Mouse (Mus musculus) stomach, embryonic 15.5 days (tissue): Measurements from ENCODE around the gene Ptgds. TPM values are rescaled to one million over a fixed set of nuclear protein-coding genes. Genes with fewer than 3 reads are reported as not detected.

Experiments used
- ATAC-seq: fragments of 200-750 bp; cut with Nextera tagmentation; 2 replicates; pipeline ENCODE4 v1.8.0; 2017; ENCODE audit warnings: low read depth, moderate number of reproducible peaks, moderate TSS enrichment; ENCODE audit not compliant: insufficient read depth, low FRiP score
- H3K27ac ChIP-seq: fragments of 300-500 bp; sonication (generic); 2 replicates; pipeline ENCODE4 v1.5.1; 2015; ENCODE audit warnings: mild to moderate bottlenecking, inconsistent platforms
- H3K27me3 ChIP-seq: fragments of 300-500 bp; sonication (generic); replicated peaks from 2 replicates; pipeline ENCODE4 v1.6.1; 2015; ENCODE audit warnings: inconsistent platforms
- H3K36me3 ChIP-seq: fragments of 300-500 bp; sonication (generic); 2 replicates; pipeline ENCODE4 v1.6.1; 2015; ENCODE audit warnings: inconsistent platforms
- H3K4me1 ChIP-seq: fragments of 300-500 bp; sonication (generic); 2 replicates; pipeline ENCODE4 v1.6.1; 2015; ENCODE audit warnings: inconsistent platforms
- H3K4me2 ChIP-seq: fragments of 300-500 bp; sonication (generic); 2 replicates; pipeline ENCODE4 v1.6.1; 2015; ENCODE audit warnings: mild to moderate bottlenecking, inconsistent platforms
- H3K4me3 ChIP-seq: fragments of 300-500 bp; sonication (generic); replicated peaks from 2 replicates; pipeline ENCODE4 v1.5.1; 2015; ENCODE audit warnings: inconsistent platforms
- H3K9ac ChIP-seq: fragments of 300-500 bp; sonication (generic); 2 replicates; pipeline ENCODE4 v1.6.1; 2015; ENCODE audit warnings: inconsistent platforms
- H3K9me3 ChIP-seq: fragments of 300-500 bp; sonication (generic); 2 replicates; pipeline ENCODE4 v1.6.1; 2016; ENCODE audit warnings: inconsistent platforms
- WGBS: fragments of 180-500 bp; shearing (Covaris S2); methylation state at CpG from one replicate; pipeline ENCODE4 v1.1.7; 2015; 5-methylcytosine and 5-hydroxymethylcytosine counted together
- polyA plus RNA-seq: library from polyadenylated mRNA; unstranded; fragments of >200 nt; fragmentation: Nextera tagmentation; extraction: Ambion mirVana; gene quantifications from 2 replicates; pipeline ENCODE4 v1.2.1, GENCODE M21; 2015

Ptgds gene
- polyA plus RNA-seq, 1 experiment from 2014 or later: 7.5 TPM

GRCm38 (mm10) chr2:25498622-25499478 lies 29.0 kb upstream of the Ptgds start:
- no peak overlapping the region for H3K4me3 ChIP-seq
- no peak for ATAC-seq
- no peak overlapping the region for H3K4me2 ChIP-seq
- WGBS: 69% methylated on average over 15 of the region's 15 CpGs
- H3K27me3 ChIP-seq: no peaks in the 10 kb centered on the region
- no peaks in the 10 kb centered on the region for H3K9me3 ChIP-seq
- H3K27ac ChIP-seq: no peak overlapping the region
- H3K4me1 ChIP-seq: peaks cover 22% of the 10 kb centered on the region
- no peak overlapping the region for H3K9ac ChIP-seq
- H3K36me3 ChIP-seq: peaks cover 5% of the 10 kb centered on the region; the same call in 1 of the 2 replicates

GRCm38 (mm10) chr2:25497846-25498575 lies 28.2 kb upstream of the Ptgds start:
- H3K27me3 ChIP-seq: no peaks in the 10 kb centered on the region
- ATAC-seq: no peak
- H3K27ac ChIP-seq: no peak overlapping the region
- H3K4me2 ChIP-seq: no peak overlapping the region
- H3K4me1 ChIP-seq: peaks cover 21% of the 10 kb centered on the region
- no peaks in the 10 kb centered on the region for H3K9me3 ChIP-seq
- no peak overlapping the region for H3K4me3 ChIP-seq
- 57% methylated on average over 6 of the region's 6 CpGs for WGBS
- H3K9ac ChIP-seq: no peak overlapping the region
- 0 out of 2 replicates have a peak, but pooled peaks cover 4% of the 10 kb centered on the region for H3K36me3 ChIP-seq

GRCm38 (mm10) chr2:25496462-25496861 lies 26.6 kb upstream of the Ptgds start:
- Histone ChIP-seq H3K27ac (no peak overlapping the region), H3K27me3 (no peaks in the 10 kb centered on the region), H3K36me3 (no peaks in the 10 kb centered on the region), H3K4me3 (no peak overlapping the region), H3K9me3 (no peaks in the 10 kb centered on the region), H3K4me1 (peaks cover 7% of the 10 kb centered on the region), H3K4me2 (no peak overlapping the region), H3K9ac (no peak overlapping the region)
- WGBS: 47% methylated on average over 4 of the region's 4 CpGs
- ATAC-seq: no peak

DNA sequence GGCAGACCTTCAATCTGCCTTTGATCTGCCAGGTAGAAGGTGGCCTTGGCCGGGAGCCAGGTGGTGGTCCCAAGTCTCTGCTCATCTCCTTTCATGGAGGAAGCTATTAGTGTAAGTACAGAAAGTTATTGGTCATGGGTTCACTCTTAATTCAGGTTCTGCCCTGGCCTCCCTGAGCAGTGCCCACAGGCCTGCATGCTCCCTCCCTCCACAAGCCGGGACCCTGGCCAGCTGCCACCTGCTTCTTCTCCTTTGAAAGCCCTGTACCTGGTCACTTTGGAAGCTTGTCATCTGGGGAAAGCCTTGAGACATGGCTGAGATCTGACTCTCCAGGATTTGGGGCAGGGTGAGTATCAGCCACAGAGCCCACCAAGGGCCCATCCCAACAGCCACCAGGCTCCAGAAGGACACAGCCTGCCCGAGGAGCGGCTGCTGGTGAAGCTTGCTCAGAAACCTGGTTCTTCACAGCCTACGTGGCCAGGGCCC lies 23.7 kb upstream of the Ptgds start, which contains the start of gene Lcn12:
Gene Lcn12 (minus strand): TSS at position 436 of the 486 bp plus-strand sequence.
- ATAC-seq: no peak
- Histone ChIP-seq H3K4me2 (no peak within 1 kb of the TSS), H3K27me3 (no peaks in the 10 kb centered on the region), H3K9me3 (no peaks in the 10 kb centered on the region), H3K9ac (no peak within 1 kb of the TSS), H3K27ac (no peak within 1 kb of the TSS), H3K36me3 (no peaks in the 10 kb centered on the region), H3K4me3 (no peak within 1 kb of the TSS), H3K4me1 (no peaks in the 10 kb centered on the region)
- WGBS: 81% methylated on average over 5 of the region's 5 CpGs

DNA sequence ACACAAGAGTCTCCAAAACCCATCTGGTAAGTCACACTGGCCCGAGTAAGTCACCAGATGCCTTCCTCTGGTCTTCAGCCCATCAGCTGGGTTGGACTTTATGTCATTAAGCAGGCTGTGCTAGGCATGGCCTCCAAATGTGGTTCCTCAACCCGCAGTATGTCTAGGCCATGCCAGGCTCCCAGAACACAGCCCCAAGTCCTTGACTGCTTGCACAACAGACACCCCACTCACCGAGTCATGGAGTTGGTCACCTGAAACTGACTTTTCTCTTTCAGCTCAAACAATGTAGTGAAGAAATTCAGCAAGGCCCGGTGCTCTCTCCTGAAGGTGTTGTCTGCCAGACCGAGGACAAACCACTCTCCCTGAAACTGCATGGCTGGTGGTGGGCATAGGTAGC lies 23.1 kb upstream of the Ptgds start:
- Histone ChIP-seq H3K4me3 (no peak overlapping the region), H3K27me3 (no peaks in the 10 kb centered on the region), H3K9ac (no peak overlapping the region), H3K4me2 (no peak overlapping the region), H3K4me1 (no peaks in the 10 kb centered on the region), H3K36me3 (no peaks in the 10 kb centered on the region), H3K27ac (no peak overlapping the region), H3K9me3 (no peaks in the 10 kb centered on the region)
- no peak for ATAC-seq
- 79% methylated on average over 5 of the region's 5 CpGs for WGBS

DNA sequence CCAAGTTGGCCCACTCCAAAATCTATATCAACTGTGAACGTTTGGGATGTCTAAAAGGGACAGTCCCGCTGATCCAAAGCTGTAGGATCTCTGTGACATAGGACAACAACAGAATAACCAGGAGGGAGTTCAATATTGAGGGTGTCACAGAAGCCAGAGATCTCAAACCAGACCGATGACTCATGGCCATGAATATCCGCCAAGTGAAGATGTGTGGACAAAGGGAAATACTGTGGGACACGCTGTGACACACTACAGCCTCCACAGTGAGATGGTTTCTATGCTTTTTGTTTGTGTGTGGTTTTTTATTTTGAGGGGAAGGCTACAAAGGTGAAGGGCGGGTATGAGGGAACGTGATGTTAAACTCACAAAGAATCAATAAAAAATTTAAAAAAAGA lies 18.8 kb upstream of the Ptgds start:
- H3K36me3 ChIP-seq: no peaks in the 10 kb centered on the region
- no peaks in the 10 kb centered on the region for H3K27me3 ChIP-seq
- no peak overlapping the region for H3K4me2 ChIP-seq
- 70% methylated on average over 7 of the region's 7 CpGs for WGBS
- H3K9me3 ChIP-seq: no peaks in the 10 kb centered on the region
- no peaks in the 10 kb centered on the region for H3K4me1 ChIP-seq
- no peak overlapping the region for H3K4me3 ChIP-seq
- no peak for ATAC-seq
- no peak overlapping the region for H3K27ac ChIP-seq
- no peak overlapping the region for H3K9ac ChIP-seq

DNA sequence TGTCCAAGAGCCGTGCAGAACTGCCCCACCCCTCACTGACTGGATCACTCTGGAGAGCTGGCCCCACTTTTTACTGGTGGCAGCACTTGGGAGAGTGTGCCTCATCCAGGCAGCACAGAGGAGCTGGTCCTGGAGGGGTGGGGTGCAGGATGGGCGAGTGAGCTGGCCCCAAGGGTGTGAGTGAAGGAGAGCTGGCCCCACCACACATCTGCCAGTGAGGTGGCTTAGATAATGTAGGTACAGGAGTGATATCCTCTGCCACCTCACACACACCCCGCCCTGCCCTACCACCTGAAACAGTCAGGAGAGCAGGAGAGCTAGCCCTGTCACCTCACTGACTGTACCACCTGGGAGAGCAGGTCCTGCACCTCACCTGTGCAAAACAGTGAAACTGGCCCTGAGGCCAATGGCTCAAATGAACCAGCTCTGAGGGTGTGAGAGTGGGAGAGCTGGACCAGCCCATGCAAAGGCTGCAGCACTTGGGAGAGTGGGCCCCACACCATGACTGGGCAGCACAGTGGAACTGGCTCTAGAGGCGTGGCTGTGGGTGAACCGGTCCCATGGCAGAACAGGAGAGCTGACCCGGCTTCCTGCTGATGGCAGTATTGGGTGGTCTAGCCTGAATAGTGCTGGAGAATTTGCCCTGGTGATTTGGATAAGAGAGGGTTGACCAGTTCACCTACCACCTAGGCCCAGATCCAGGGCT lies 18.3 kb upstream of the Ptgds start:
- WGBS: 69% methylated on average over 6 of the region's 6 CpGs
- Histone ChIP-seq H3K36me3 (no peaks in the 10 kb centered on the region), H3K9me3 (no peaks in the 10 kb centered on the region), H3K9ac (no peak overlapping the region), H3K4me2 (no peak overlapping the region), H3K27me3 (no peaks in the 10 kb centered on the region), H3K4me1 (no peaks in the 10 kb centered on the region), H3K27ac (no peak overlapping the region), H3K4me3 (no peak overlapping the region)
- peak; percentile 36; the same call in 1 of the 2 replicates for ATAC-seq

DNA sequence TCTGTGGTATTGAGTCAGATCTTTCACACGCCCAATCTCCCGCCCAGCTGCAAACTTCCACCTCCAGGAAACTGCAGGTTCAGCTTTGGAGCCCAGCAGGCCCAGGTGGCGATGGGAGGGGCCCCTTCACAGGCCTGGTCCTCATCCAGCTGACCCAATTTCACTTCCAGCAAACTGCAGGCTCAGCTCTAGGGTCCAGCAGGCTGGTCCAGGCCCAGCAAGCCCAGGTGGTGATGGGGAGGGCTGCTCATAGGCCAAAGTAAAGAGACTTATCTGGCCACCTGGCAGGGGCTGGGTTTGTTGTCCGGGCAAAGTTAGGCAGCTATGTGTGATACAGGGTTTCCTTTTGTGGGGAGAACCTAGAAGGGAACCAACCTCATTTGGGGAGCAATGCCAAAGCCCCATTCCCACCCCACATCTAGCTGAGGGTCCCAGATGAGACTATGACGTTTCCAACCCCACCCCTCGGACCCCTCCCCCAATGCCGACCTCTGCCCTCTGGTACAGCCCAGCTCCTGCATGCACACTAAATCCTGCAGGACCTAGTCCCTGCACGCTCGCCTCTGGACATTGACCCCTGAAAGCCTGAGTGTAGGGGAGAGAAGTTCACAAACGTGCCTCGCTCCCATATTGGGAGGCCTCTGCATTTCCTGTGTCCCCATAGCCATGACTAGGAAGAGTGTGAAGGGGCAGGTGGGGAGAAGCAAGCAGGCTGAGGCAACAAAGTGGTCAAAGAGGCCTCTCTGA lies 15.2 kb upstream of the Ptgds start:
- Histone ChIP-seq H3K36me3 (no peaks in the 10 kb centered on the region), H3K4me3 (no peak overlapping the region), H3K27me3 (no peaks in the 10 kb centered on the region), H3K9ac (no peak overlapping the region), H3K9me3 (no peaks in the 10 kb centered on the region), H3K4me2 (no peak overlapping the region), H3K4me1 (no peaks in the 10 kb centered on the region), H3K27ac (peak overlapping the region; percentile 9; the same call in 1 of the 2 replicates)
- 49% methylated on average over 11 of the region's 11 CpGs for WGBS
- ATAC-seq: peak; percentile 61; the same call in 1 of the 2 replicates

- Histone ChIP-seq H3K9me3 (no peaks in the 10 kb centered on the region), H3K27me3 (no peaks in the 10 kb centered on the region), H3K4me2 (no peak overlapping the region), H3K4me1 (no peaks in the 10 kb centered on the region), H3K27ac (no peak overlapping the region), H3K9ac (no peak overlapping the region), H3K36me3 (no peaks in the 10 kb centered on the region), H3K4me3 (no peak overlapping the region)
- 25% methylated on average over 7 of the region's 7 CpGs for WGBS
- no peak for ATAC-seq
Observed at GRCm38 (mm10) chr2:25482969-25483368, 13.1 kb upstream of the Ptgds start.

GRCm38 (mm10) chr2:25480541-25480940 lies 10.7 kb upstream of the Ptgds start:
- Histone ChIP-seq H3K9ac (no peak overlapping the region), H3K27me3 (no peaks in the 10 kb centered on the region), H3K4me1 (no peaks in the 10 kb centered on the region), H3K4me3 (no peak overlapping the region), H3K27ac (no peak overlapping the region), H3K9me3 (no peaks in the 10 kb centered on the region), H3K4me2 (no peak overlapping the region), H3K36me3 (no peaks in the 10 kb centered on the region)
- no peak for ATAC-seq
- 73% methylated on average over 1 of the region's 1 CpGs for WGBS
